Mouse (Mus musculus) stomach, postnatal 0 days (tissue): Measurements from ENCODE around the gene Sox5.

Experiments used
- CTCF ChIP-seq: IDR thresholded peaks from 2 replicates; pipeline ENCODE4 v1.5.1; 2016; ENCODE audit warnings: antibody characterized with exemption, low read depth, mild to moderate bottlenecking, moderate library complexity
- EP300 ChIP-seq: optimal IDR thresholded peaks from 2 replicates; pipeline ENCODE3; 2016; ENCODE audit warnings: antibody characterized with exemption

- TF ChIP-seq CTCF, result no peak
- TF ChIP-seq EP300, result no peak
Measured at GRCm38 (mm10) chr6:144779945-144780607, 1.7 kb downstream of the Sox5 start.
